Comparison of ENCODE assay signal across 19 mouse cellular contexts in genomic region chr17:6763513-6764226, GRCm38 (mm10). TPM values are rescaled to one million over a fixed set of nuclear protein-coding genes. Genes with fewer than 3 reads are reported as not detected.
DNase-seq lines count a peak whose midpoint lies in the region; ATAC-seq lines count a peak whose summit lies in the region.
"Had no signal": no experiment of that assay in that cellular context is flagged by ENCODE, and none has a peak within 500 bp of the region (broad histone marks: within the 10 kb centered on the region; RNA-seq: fewer than 3 reads in every experiment).

No protein-coding gene starts in this region.

- no peaks in the 10 kb centered on the region for H3K36me3 ChIP-seq in heart, embryonic 15.5 days
- H3K36me3 ChIP-seq in midbrain, embryonic 10.5 days = no peaks in the 10 kb centered on the region
- no peaks in the 10 kb centered on the region for H3K36me3 ChIP-seq in midbrain, embryonic 16.5 days (ENCODE audit: control insufficient read depth, insufficient read depth, low read length)
- H3K36me3 ChIP-seq in forebrain, embryonic 16.5 days (ENCODE audit: control insufficient read depth, insufficient read depth) = no peaks in the 10 kb centered on the region
- H3K36me3 ChIP-seq in midbrain, embryonic 13.5 days = no peaks in the 10 kb centered on the region
- H3K36me3 ChIP-seq: hindbrain, embryonic 15.5 days had no signal

- H3K9ac ChIP-seq in heart, embryonic 15.5 days = no peak overlapping the region
- H3K9ac ChIP-seq in midbrain, embryonic 16.5 days (ENCODE audit: low read depth, low read length) = no peak overlapping the region
- no peak overlapping the region for H3K9ac ChIP-seq in forebrain, embryonic 16.5 days (replicated peaks; ENCODE audit: low read depth, low read length)
- H3K9ac ChIP-seq in midbrain, embryonic 13.5 days (replicated peaks) = no peak overlapping the region
- H3K9ac ChIP-seq: hindbrain, embryonic 15.5 days had no signal

- H3K9me3 ChIP-seq in heart, embryonic 15.5 days (replicated peaks) = no peaks in the 10 kb centered on the region
- H3K9me3 ChIP-seq in midbrain, embryonic 10.5 days (replicated peaks) = no peaks in the 10 kb centered on the region
- no peaks in the 10 kb centered on the region for H3K9me3 ChIP-seq in midbrain, embryonic 16.5 days (replicated peaks; ENCODE audit: control insufficient read depth, low read length, poor library complexity, severe bottlenecking)
- H3K9me3 ChIP-seq in forebrain, embryonic 16.5 days (ENCODE audit: control insufficient read depth, low read length) = no peaks in the 10 kb centered on the region
- no peaks in the 10 kb centered on the region for H3K9me3 ChIP-seq in midbrain, embryonic 13.5 days
- H3K9me3 ChIP-seq: heart, embryonic 13.5 days; hindbrain, embryonic 15.5 days had no signal

- ATAC-seq in heart, embryonic 15.5 days (replicated peaks; ENCODE audit: insufficient number of reproducible peaks, insufficient read depth, low FRiP score, low read depth) = no peak
- ATAC-seq in midbrain, embryonic 16.5 days = no peak
- peak; percentile 89 for ATAC-seq in forebrain, embryonic 16.5 days
- peak; percentile 58 for ATAC-seq in midbrain, embryonic 13.5 days
- ATAC-seq: lung, postnatal 0 days had no signal

- 0 out of 2 replicates have a peak overlapping the region, but pooled peaks have one; percentile 12 for H3K27ac ChIP-seq in heart, embryonic 15.5 days
- H3K27ac ChIP-seq in midbrain, embryonic 10.5 days (replicated peaks) = peak overlapping the region; percentile 66
- H3K27ac ChIP-seq in midbrain, embryonic 16.5 days (ENCODE audit: low read length) = no peak overlapping the region
- H3K27ac ChIP-seq in forebrain, embryonic 16.5 days (ENCODE audit: low read length) = peak overlapping the region; percentile 64
- no peak overlapping the region for H3K27ac ChIP-seq in midbrain, embryonic 13.5 days
- H3K27ac ChIP-seq: hindbrain, embryonic 15.5 days had no signal

- no peak overlapping the region for H3K4me2 ChIP-seq in heart, embryonic 15.5 days
- no peak overlapping the region for H3K4me2 ChIP-seq in midbrain, embryonic 16.5 days (ENCODE audit: low read length)
- H3K4me2 ChIP-seq in forebrain, embryonic 16.5 days (ENCODE audit: low read length) = no peak overlapping the region
- H3K4me2 ChIP-seq in midbrain, embryonic 13.5 days (replicated peaks) = no peak overlapping the region
- H3K4me2 ChIP-seq: heart, embryonic 13.5 days; hindbrain, embryonic 15.5 days had no signal

- intact Hi-C loops in heart, postnatal 25 days (cut with DNase I) = no loop called here

- WGBS in heart, embryonic 15.5 days = 54% methylated on average over 7 of the region's 7 CpGs
- 32% methylated on average over 7 of the region's 7 CpGs for WGBS in midbrain, embryonic 10.5 days
- WGBS in midbrain, embryonic 16.5 days = 16% methylated on average over 7 of the region's 7 CpGs
- WGBS in forebrain, embryonic 16.5 days = 17% methylated on average over 7 of the region's 7 CpGs
- WGBS in midbrain, embryonic 13.5 days = 9% methylated on average over 7 of the region's 7 CpGs

- H3K27me3 ChIP-seq in heart, embryonic 15.5 days = no peaks in the 10 kb centered on the region
- H3K27me3 ChIP-seq in midbrain, embryonic 10.5 days (ENCODE audit: low read depth, poor library complexity, severe bottlenecking) = peaks cover 3% of the 10 kb centered on the region; the same call in 1 of the 2 replicates
- 0 out of 2 replicates have a peak, but pooled peaks cover 2% of the 10 kb centered on the region for H3K27me3 ChIP-seq in midbrain, embryonic 16.5 days (ENCODE audit: control insufficient read depth, insufficient read depth, low read depth, low read length)
- H3K27me3 ChIP-seq in forebrain, embryonic 16.5 days (replicated peaks; ENCODE audit: control insufficient read depth, insufficient read depth, low read length) = no peaks in the 10 kb centered on the region
- 0 out of 2 replicates have a peak, but pooled peaks cover 7% of the 10 kb centered on the region for H3K27me3 ChIP-seq in midbrain, embryonic 13.5 days
- H3K27me3 ChIP-seq: CH12.LX; heart, embryonic 13.5 days; hindbrain, embryonic 15.5 days had no signal

- no peak overlapping the region for H3K4me3 ChIP-seq in heart, embryonic 15.5 days
- no peak overlapping the region for H3K4me3 ChIP-seq in midbrain, embryonic 10.5 days
- H3K4me3 ChIP-seq in midbrain, embryonic 16.5 days (ENCODE audit: low read depth, low read length) = no peak overlapping the region
- H3K4me3 ChIP-seq in forebrain, embryonic 16.5 days (replicated peaks; ENCODE audit: low read length) = no peak overlapping the region
- no peak overlapping the region for H3K4me3 ChIP-seq in midbrain, embryonic 13.5 days (replicated peaks)
- H3K4me3 ChIP-seq: heart, embryonic 13.5 days; hindbrain, embryonic 15.5 days had no signal

- H3K4me1 ChIP-seq in heart, embryonic 15.5 days (replicated peaks) = peaks cover 70% of the 10 kb centered on the region
- H3K4me1 ChIP-seq in midbrain, embryonic 10.5 days = peaks cover 77% of the 10 kb centered on the region
- H3K4me1 ChIP-seq in midbrain, embryonic 16.5 days (ENCODE audit: control insufficient read depth, insufficient read depth, low read length) = peaks cover 3% of the 10 kb centered on the region; the same call in 1 of the 2 replicates
- peaks cover 33% of the 10 kb centered on the region for H3K4me1 ChIP-seq in forebrain, embryonic 16.5 days (replicated peaks; ENCODE audit: control insufficient read depth, insufficient read depth, low read length)
- peaks cover 38% of the 10 kb centered on the region for H3K4me1 ChIP-seq in midbrain, embryonic 13.5 days (replicated peaks)

- no peak for DNase-seq in heart, postnatal 25 days (ENCODE audit: low spot score)
- DNase-seq in midbrain, embryonic 10.5 days (ENCODE audit: low spot score) = no peak
- DNase-seq in layer of hippocampus, postnatal 10 days (ENCODE audit: low spot score in 2 of 2) = no peak
- DNase-seq in testis, postnatal 10 days (ENCODE audit: low spot score) = no peak
- DNase-seq: adrenal gland, postnatal 10 days; cerebellum, adult 18-20 months; cerebellum, postnatal 36 days; gastrocnemius, postnatal 25 days; kidney, adult 9 months; retina, postnatal 1 day; right cerebral cortex, postnatal 4 days had no signal

RNA-seq across cellular contexts. Expression of gene Ezr, which starts 18.9 kb away (rescaled TPM):
- 109 and 136 TPM in 2 replicates for polyA plus RNA-seq in heart, embryonic 15.5 days (2015; fragmentation: Nextera tagmentation; extraction: Ambion mirVana)
- total RNA-seq in heart, postnatal 25 days (2021) = 10 to 100 TPM; 39.3 to 43.6 TPM
- polyA plus RNA-seq in midbrain, embryonic 10.5 days (2016; fragmentation: Nextera tagmentation; extraction: Ambion mirVana) = 54.9 and 56.7 TPM in 2 replicates
- polyA plus RNA-seq in midbrain, embryonic 16.5 days (2015; fragmentation: Nextera tagmentation; extraction: Ambion mirVana) = 31.9 and 36.8 TPM in 2 replicates
- polyA plus RNA-seq in forebrain, embryonic 16.5 days (2015; fragmentation: Nextera tagmentation; extraction: Ambion mirVana) = 100 and 127 TPM in 2 replicates
- polyA plus RNA-seq in midbrain, embryonic 13.5 days (2015; fragmentation: Nextera tagmentation; extraction: Ambion mirVana) = 36.2 and 43.1 TPM in 2 replicates
- 10 to 100 TPM; 51.0 to 56.6 TPM for total RNA-seq in layer of hippocampus, postnatal 10 days (2021)

Comparison
In these comparisons a context has a peak if more than half of its experiments do, and no peak if none do; other contexts are left out.
1. ATAC-seq: peak in forebrain, embryonic 16.5 days (single experiment) and midbrain, embryonic 13.5 days (single experiment); none in heart, embryonic 15.5 days (single experiment) and midbrain, embryonic 16.5 days (single experiment).
2. H3K27ac ChIP-seq: peak in heart, embryonic 15.5 days (single experiment), midbrain, embryonic 10.5 days (single experiment) and forebrain, embryonic 16.5 days (single experiment); none in midbrain, embryonic 16.5 days (single experiment) and midbrain, embryonic 13.5 days (single experiment).